Mouse (Mus musculus): ENCODE data around the gene Dst. TPM values are rescaled to one million over a fixed set of nuclear protein-coding genes. Genes with fewer than 3 reads are reported as not detected.
A peak's percentile ranks its signal among the peaks of the same experiment; 100 is the strongest.

The Dst gene
- polyA plus RNA-seq, 1 experiment from 2014 or later = 37.7 TPM

- no peak overlapping the region for H3K4me2 ChIP-seq
- no peaks in the 10 kb centered on the region for H3K9me3 ChIP-seq
- H3K36me3 ChIP-seq = no peaks in the 10 kb centered on the region
- H3K9ac ChIP-seq = no peak overlapping the region
- WGBS = 92% methylated on average over 8 of the region's 8 CpGs
- H3K27ac ChIP-seq = no peak overlapping the region
- H3K4me1 ChIP-seq (replicated peaks) = no peaks in the 10 kb centered on the region
- ATAC-seq (ENCODE audit: low FRiP score) = no peak
- H3K27me3 ChIP-seq = no peaks in the 10 kb centered on the region
- no peak overlapping the region for H3K4me3 ChIP-seq
Observed at GRCm38 (mm10) chr1:33900175-33900574, 7.8 kb upstream of the Dst start.

DNA sequence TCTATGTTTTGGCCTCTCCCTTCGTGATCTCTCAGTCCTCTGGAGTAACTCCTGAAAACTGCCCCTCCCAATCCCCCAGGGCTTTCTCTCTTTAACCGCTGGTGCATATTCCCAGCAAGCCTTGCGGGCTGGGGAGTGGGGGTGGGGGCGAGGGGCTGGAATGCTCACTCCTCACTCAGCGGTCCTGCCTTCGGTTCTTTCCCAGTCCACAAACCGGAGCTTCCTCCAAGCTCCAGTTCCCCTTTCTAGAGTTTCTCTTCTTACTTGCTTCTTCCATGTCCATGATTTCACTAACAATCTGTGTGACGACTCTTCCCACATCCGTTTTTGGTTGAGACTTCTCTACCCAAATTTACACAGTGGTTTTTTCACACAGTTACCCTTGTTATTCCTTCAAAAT lies 4.4 kb upstream of the Dst start:
- 0 out of 2 replicates have a peak overlapping the region, but pooled peaks have one; percentile 11 for H3K4me2 ChIP-seq
- no peak overlapping the region for H3K27ac ChIP-seq
- H3K4me1 ChIP-seq (replicated peaks) = peaks cover 17% of the 10 kb centered on the region
- no peaks in the 10 kb centered on the region for H3K9me3 ChIP-seq
- H3K9ac ChIP-seq = no peak overlapping the region
- no peak for ATAC-seq (ENCODE audit: low FRiP score)
- WGBS = 34% methylated on average over 9 of the region's 9 CpGs
- no peak overlapping the region for H3K4me3 ChIP-seq
- no peaks in the 10 kb centered on the region for H3K36me3 ChIP-seq
- H3K27me3 ChIP-seq = 0 out of 2 replicates have a peak, but pooled peaks cover 5% of the 10 kb centered on the region

GRCm38 (mm10) chr1:33906216-33906615 lies 1.8 kb upstream of the Dst start:
- 43% methylated on average over 10 of the region's 10 CpGs for WGBS
- peak overlapping the region; percentile 64 for H3K4me3 ChIP-seq

DNA sequence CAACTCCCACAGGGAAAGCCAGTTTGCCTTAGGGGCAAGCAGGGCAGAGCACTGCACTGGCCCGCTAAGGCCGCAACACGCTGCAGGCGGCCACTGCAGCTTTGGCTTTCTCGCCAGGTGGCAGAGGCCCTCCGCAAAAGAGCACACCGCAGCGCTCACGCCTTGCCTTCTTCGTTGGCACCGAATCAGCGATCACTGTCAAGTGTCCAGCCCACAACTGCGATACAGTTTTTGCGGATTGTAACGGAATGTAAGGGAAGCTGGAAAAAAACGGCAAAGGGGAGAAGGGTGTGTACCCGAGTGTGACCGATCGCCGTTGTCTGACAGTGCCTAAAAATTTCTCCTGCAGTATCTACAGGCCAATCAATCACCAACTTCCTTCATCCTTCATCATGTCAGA lies 1.1 kb upstream of the Dst start:
- peak overlapping the region; percentile 64 for H3K4me3 ChIP-seq
- peak; percentile 66 for ATAC-seq (ENCODE audit: low FRiP score)
- 1% methylated on average over 20 of the region's 20 CpGs for WGBS
- H3K27ac ChIP-seq = peak overlapping the region; percentile 91
- H3K27me3 ChIP-seq = peaks cover 18% of the 10 kb centered on the region
- peaks cover 30% of the 10 kb centered on the region for H3K4me1 ChIP-seq (replicated peaks)
- H3K36me3 ChIP-seq = no peaks in the 10 kb centered on the region
- peak overlapping the region; percentile 85 for H3K4me2 ChIP-seq
- no peaks in the 10 kb centered on the region for H3K9me3 ChIP-seq
- peak overlapping the region; percentile 79 for H3K9ac ChIP-seq

More at GRCm38 (mm10) chr1:33906216-33906615, 1.8 kb upstream of the Dst start:
- Histone ChIP-seq H3K4me2 (peak overlapping the region; percentile 85), H3K27me3 (peaks cover 18% of the 10 kb centered on the region), H3K9ac (no peak overlapping the region), H3K9me3 (no peaks in the 10 kb centered on the region), H3K27ac (no peak overlapping the region), H3K4me1 (replicated peaks) (peaks cover 30% of the 10 kb centered on the region), H3K36me3 (no peaks in the 10 kb centered on the region)
- no peak for ATAC-seq (ENCODE audit: low FRiP score)

GRCm38 (mm10) chr1:33907421-33908190 lies 419 bp upstream of the Dst start, which contains the start of gene Bend6:
Gene Bend6, minus strand, starts transcription at chr1:33907816.
- no peaks in the 10 kb centered on the region for H3K9me3 ChIP-seq
- H3K4me3 ChIP-seq = peak within 1 kb of the TSS; percentile 64
- H3K27ac ChIP-seq = peak within 1 kb of the TSS; percentile 91
- ATAC-seq (ENCODE audit: low FRiP score) = peak; percentile 88
- H3K9ac ChIP-seq = peak within 1 kb of the TSS; percentile 79
- peaks cover 18% of the 10 kb centered on the region for H3K27me3 ChIP-seq
- peak within 1 kb of the TSS; percentile 85 for H3K4me2 ChIP-seq
- H3K4me1 ChIP-seq (replicated peaks) = peaks cover 30% of the 10 kb centered on the region
- no peaks in the 10 kb centered on the region for H3K36me3 ChIP-seq
- under 1% methylated on average over 96 of the region's 110 CpGs for WGBS

DNA sequence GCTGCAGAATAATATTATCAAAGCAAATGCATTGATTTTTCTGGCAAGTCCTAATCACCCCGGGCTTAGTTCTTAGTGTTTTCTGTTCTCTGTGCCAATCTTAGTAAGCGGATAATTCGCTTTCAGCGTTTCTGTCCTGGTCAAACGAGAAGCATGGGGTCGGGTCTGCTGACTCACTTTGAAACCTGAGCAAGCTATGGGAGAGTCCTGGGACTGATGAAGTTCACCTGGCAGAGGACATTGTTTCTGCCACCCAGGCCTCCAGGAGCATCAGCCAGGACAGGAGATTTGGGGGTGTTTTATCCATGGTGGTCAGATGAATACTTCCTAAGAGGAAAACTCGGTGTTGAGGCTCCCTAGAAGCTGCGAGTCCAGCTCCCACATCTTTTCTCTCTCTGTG lies 3.6 kb downstream of the Dst start:
- Histone ChIP-seq H3K4me1 (replicated peaks) (peaks cover 23% of the 10 kb centered on the region), H3K9me3 (no peaks in the 10 kb centered on the region), H3K4me3 (no peak overlapping the region), H3K27me3 (peaks cover 15% of the 10 kb centered on the region), H3K27ac (no peak overlapping the region), H3K9ac (no peak overlapping the region), H3K36me3 (peaks cover 9% of the 10 kb centered on the region), H3K4me2 (no peak overlapping the region)
- no peak for ATAC-seq (ENCODE audit: low FRiP score)
- 85% methylated on average over 8 of the region's 8 CpGs for WGBS

DNA sequence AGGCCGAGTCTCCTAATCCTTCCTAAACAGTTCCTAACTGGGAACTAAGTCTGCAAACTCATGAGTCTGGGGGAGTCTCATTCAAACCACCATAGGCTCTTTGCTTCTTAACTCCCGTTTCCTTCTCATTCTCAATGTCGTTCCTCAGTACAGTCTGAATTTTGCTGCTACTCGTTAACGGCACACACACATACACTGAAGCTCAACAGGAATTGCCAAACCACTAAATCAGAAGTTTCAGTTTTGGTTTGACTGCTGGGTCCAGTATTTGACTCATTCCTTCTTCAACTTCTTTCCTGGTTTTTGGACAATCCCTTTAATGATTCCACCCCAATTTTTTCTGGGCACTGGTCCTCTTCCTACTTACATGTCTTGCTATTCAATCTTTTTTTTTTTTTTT lies 8.5 kb downstream of the Dst start:
- no peak overlapping the region for H3K27ac ChIP-seq
- peaks cover 20% of the 10 kb centered on the region for H3K36me3 ChIP-seq
- no peak overlapping the region for H3K9ac ChIP-seq
- no peaks in the 10 kb centered on the region for H3K4me1 ChIP-seq (replicated peaks)
- WGBS = 98% methylated on average over 5 of the region's 5 CpGs
- no peak for ATAC-seq (ENCODE audit: low FRiP score)
- H3K9me3 ChIP-seq = no peaks in the 10 kb centered on the region
- no peaks in the 10 kb centered on the region for H3K27me3 ChIP-seq
- H3K4me3 ChIP-seq = no peak overlapping the region
- H3K4me2 ChIP-seq = no peak overlapping the region

GRCm38 (mm10) chr1:33922975-33923374 lies 14.9 kb downstream of the Dst start:
- no peak overlapping the region for H3K4me3 ChIP-seq
- no peak for ATAC-seq (ENCODE audit: low FRiP score)
- no peak overlapping the region for H3K9ac ChIP-seq
- H3K9me3 ChIP-seq = no peaks in the 10 kb centered on the region
- WGBS = 78% methylated on average over 7 of the region's 7 CpGs
- no peaks in the 10 kb centered on the region for H3K4me1 ChIP-seq (replicated peaks)
- peaks cover 5% of the 10 kb centered on the region for H3K36me3 ChIP-seq
- H3K4me2 ChIP-seq = no peak overlapping the region
- H3K27me3 ChIP-seq = no peaks in the 10 kb centered on the region
- H3K27ac ChIP-seq = no peak overlapping the region

- H3K4me2 ChIP-seq = no peak overlapping the region
- H3K4me1 ChIP-seq (replicated peaks) = no peaks in the 10 kb centered on the region
- no peak overlapping the region for H3K27ac ChIP-seq
- no peak for ATAC-seq (ENCODE audit: low FRiP score)
- WGBS = 88% methylated on average over 3 of the region's 3 CpGs
- no peak overlapping the region for H3K4me3 ChIP-seq
- peaks cover 3% of the 10 kb centered on the region; the same call in 1 of the 2 replicates for H3K36me3 ChIP-seq
- H3K27me3 ChIP-seq = no peaks in the 10 kb centered on the region
- no peaks in the 10 kb centered on the region for H3K9me3 ChIP-seq
- H3K9ac ChIP-seq = no peak overlapping the region
Observed at GRCm38 (mm10) chr1:33925283-33925682, 17.3 kb downstream of the Dst start.

DNA sequence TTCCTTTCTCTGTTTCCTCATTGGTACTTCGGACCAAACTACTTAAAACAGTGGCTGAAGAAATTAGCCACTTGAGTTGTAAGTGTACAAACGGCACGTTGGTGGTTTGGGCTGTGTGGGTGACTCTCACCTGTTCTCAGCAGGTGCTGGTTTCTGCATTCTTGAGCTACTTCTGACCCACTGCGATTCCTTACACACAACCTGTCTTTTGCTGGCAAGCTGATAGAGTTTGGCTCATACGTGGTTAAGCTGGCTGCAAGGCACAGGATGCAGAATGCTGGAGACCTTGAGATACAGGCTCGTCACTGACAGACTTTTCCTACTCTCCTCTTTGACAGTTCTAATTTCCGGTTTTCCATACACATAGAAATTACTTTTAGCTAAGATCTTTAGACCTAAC lies 19.4 kb downstream of the Dst start:
- Histone ChIP-seq H3K4me2 (no peak overlapping the region), H3K27ac (no peak overlapping the region), H3K4me1 (replicated peaks) (0 out of 2 replicates have a peak, but pooled peaks cover 5% of the 10 kb centered on the region), H3K9me3 (no peaks in the 10 kb centered on the region), H3K4me3 (no peak overlapping the region), H3K27me3 (no peaks in the 10 kb centered on the region), H3K9ac (no peak overlapping the region), H3K36me3 (no peaks in the 10 kb centered on the region)
- ATAC-seq (ENCODE audit: low FRiP score) = no peak
- 92% methylated on average over 7 of the region's 7 CpGs for WGBS

GRCm38 (mm10) chr1:33931791-33932190 lies 23.8 kb downstream of the Dst start:
- Histone ChIP-seq H3K27me3 (no peaks in the 10 kb centered on the region), H3K27ac (no peak overlapping the region), H3K4me2 (no peak overlapping the region), H3K9ac (no peak overlapping the region), H3K4me3 (no peak overlapping the region), H3K9me3 (no peaks in the 10 kb centered on the region), H3K36me3 (no peaks in the 10 kb centered on the region), H3K4me1 (replicated peaks) (peaks cover 5% of the 10 kb centered on the region; the same call in 1 of the 2 replicates)
- no peak for ATAC-seq (ENCODE audit: low FRiP score)
- 41% methylated on average over 8 of the region's 8 CpGs for WGBS

- H3K9me3 ChIP-seq = no peaks in the 10 kb centered on the region
- no peak overlapping the region for H3K4me3 ChIP-seq
- H3K9ac ChIP-seq = no peak overlapping the region
- no peaks in the 10 kb centered on the region for H3K27me3 ChIP-seq
- 75% methylated on average over 3 of the region's 3 CpGs for WGBS
- peaks cover 5% of the 10 kb centered on the region; the same call in 1 of the 2 replicates for H3K4me1 ChIP-seq (replicated peaks)
- H3K36me3 ChIP-seq = no peaks in the 10 kb centered on the region
- ATAC-seq (ENCODE audit: low FRiP score) = no peak
- no peak overlapping the region for H3K27ac ChIP-seq
- H3K4me2 ChIP-seq = no peak overlapping the region
Observed at GRCm38 (mm10) chr1:33932196-33932595, 24.2 kb downstream of the Dst start.
